Mouse (Mus musculus) gastrocnemius, adult 18-20 months (tissue): ENCODE results near the gene Olfr1157. TPM values are rescaled to one million over a fixed set of nuclear protein-coding genes. Genes with fewer than 3 reads are reported as not detected.

Source experiments
- DNase-seq: peaks from one replicate; pipeline ENCODE4 v3.0.0; 2021; ENCODE audit warnings: low spot score
- long read RNA-seq, 2 experiments: library from polyadenylated mRNA; stranded (forward); transcript quantifications; one replicate each; pipeline ENCODE4 v2.0.0; 2021
- total RNA-seq, 2 experiments: library from RNA; stranded (reverse); gene quantifications; 2 replicates each; pipeline ENCODE4 v1.2.3; 2021

The Olfr1157 gene
- not detected for total RNA-seq
- long read RNA-seq, experiment 1 = 0 reads
- long read RNA-seq, experiment 2 = 0 reads

- no peak for DNase-seq
Measured at GRCm38 (mm10) chr2:87968199-87968598, at the start of gene Olfr1157. Gene Olfr1157, minus strand, starts transcription at chr2:87968299.

- DNase-seq = no peak
Measured at GRCm38 (mm10) chr2:88007515-88008318, 39.6 kb upstream of the Olfr1157 start, which contains the start of gene Olfr1160. Gene Olfr1160, minus strand, starts transcription at chr2:88008268.

GRCm38 (mm10) chr2:87989813-87990212 lies 21.7 kb upstream of the Olfr1157 start, which contains the start of gene Olfr1158:
Gene Olfr1158, plus strand, starts transcription at chr2:87990113.
- no peak for DNase-seq

GRCm38 (mm10) chr2:87974563-87974962 lies 6.5 kb upstream of the Olfr1157 start, which contains the start of gene Olfr74:
Gene Olfr74, minus strand, starts transcription at chr2:87974663.
- DNase-seq = no peak

GRCm38 (mm10) chr2:87953000-87953399 lies 15.1 kb downstream of the Olfr1157 start, which contains the start of gene Olfr1156:
Gene Olfr1156, minus strand, starts transcription at chr2:87953100.
- DNase-seq = no peak

GRCm38 (mm10) chr2:87945037-87945436 lies 23.1 kb downstream of the Olfr1157 start, which contains the start of gene Olfr1155:
Gene Olfr1155, minus strand, starts transcription at chr2:87945137.
- DNase-seq = no peak

Other genes starting within 250 kb of the Olfr1157 start
- gene Olfr1138, start 228.3 kb downstream of the Olfr1157 start, total RNA-seq = not detected
- not detected for gene Olfr1140, start 224.5 kb downstream of the Olfr1157 start, total RNA-seq
- gene Olfr1141, start 214.3 kb downstream of the Olfr1157 start, total RNA-seq = not detected
- not detected for gene Olfr152, start 188.8 kb downstream of the Olfr1157 start, total RNA-seq
- gene Olfr1143, start 167.7 kb downstream of the Olfr1157 start, total RNA-seq = not detected
- gene Olfr1145, start 158.5 kb downstream of the Olfr1157 start, total RNA-seq = not detected
- gene Olfr1148, start 137.8 kb downstream of the Olfr1157 start, total RNA-seq = not detected
- gene Olfr1150-ps1, start 124.3 kb downstream of the Olfr1157 start, total RNA-seq = not detected
- not detected for gene Olfr1151, start 112.4 kb downstream of the Olfr1157 start, total RNA-seq
- not detected for gene Olfr1152, start 101.8 kb downstream of the Olfr1157 start, total RNA-seq
- not detected for gene Olfr1153, start 73.3 kb downstream of the Olfr1157 start, total RNA-seq
- not detected for gene Olfr1154, start 63.1 kb downstream of the Olfr1157 start, total RNA-seq
- not detected for gene Olfr1155, start 23.2 kb downstream of the Olfr1157 start, total RNA-seq
- not detected for gene Olfr1156, start 15.2 kb downstream of the Olfr1157 start, total RNA-seq
- not detected for gene Olfr74, start 6.4 kb upstream of the Olfr1157 start, total RNA-seq
- not detected for gene Olfr1158, start 21.8 kb upstream of the Olfr1157 start, total RNA-seq
- not detected for gene Olfr1160, start 40.0 kb upstream of the Olfr1157 start, total RNA-seq
- gene Olfr1161, start 54.5 kb upstream of the Olfr1157 start, total RNA-seq = not detected
- not detected for gene Olfr73, start 69.4 kb upstream of the Olfr1157 start, total RNA-seq
- not detected for gene Olfr1162, start 82.8 kb upstream of the Olfr1157 start, total RNA-seq
- not detected for gene Olfr1163, start 103.5 kb upstream of the Olfr1157 start, total RNA-seq
- not detected for gene Olfr1164, start 125.7 kb upstream of the Olfr1157 start, total RNA-seq
- not detected for gene Olfr1166, start 160.0 kb upstream of the Olfr1157 start, total RNA-seq
- gene Olfr1167, start 186.9 kb upstream of the Olfr1157 start, total RNA-seq = not detected
- not detected for gene Olfr1168, start 213.6 kb upstream of the Olfr1157 start, total RNA-seq